Mouse (Mus musculus): ENCODE results near the gene 1700001P01Rik. TPM values are rescaled to one million over a fixed set of nuclear protein-coding genes. Genes with fewer than 3 reads are reported as not detected.

The 1700001P01Rik gene
- polyA plus RNA-seq, 1 experiment from 2014 or later = not detected

- TF ChIP-seq CTCF (IDR thresholded peaks at IDR 0.05; ENCODE audit: low read depth) = no peak
- H3K4me1 ChIP-seq (ENCODE audit: insufficient read depth) = peaks cover 29% of the 10 kb centered on the region
- H3K4me3 ChIP-seq (ENCODE audit: low read depth, low read length) = no peak overlapping the region
- no peak for DNase-seq
- no peak overlapping the region for H3K9ac ChIP-seq
- peaks cover 77% of the 10 kb centered on the region for H3K36me3 ChIP-seq (ENCODE audit: insufficient read depth)
- H3K27me3 ChIP-seq (ENCODE audit: insufficient read depth, low read length) = no peaks in the 10 kb centered on the region
- no peak overlapping the region for H3K27ac ChIP-seq (ENCODE audit: low read depth)
- H3K9me3 ChIP-seq (ENCODE audit: low read depth, low read length) = no peaks in the 10 kb centered on the region
- no peak for ATAC-seq (ENCODE audit: insufficient read depth)
- H3K4me2 ChIP-seq = no peak overlapping the region
- 46% methylated on average over 4 of the region's 4 CpGs for WGBS
Observed at GRCm38 (mm10) chr11:97820840-97821239, 45.1 kb upstream of the 1700001P01Rik start.

GRCm38 (mm10) chr11:97819923-97820322, 44.2 kb upstream of the 1700001P01Rik start:
- Histone ChIP-seq H3K4me2 (no peak overlapping the region), H3K9ac (no peak overlapping the region), H3K27ac (ENCODE audit: low read depth) (no peak overlapping the region), H3K4me3 (ENCODE audit: low read depth, low read length) (no peak overlapping the region), H3K27me3 (ENCODE audit: insufficient read depth, low read length) (no peaks in the 10 kb centered on the region), H3K9me3 (ENCODE audit: low read depth, low read length) (no peaks in the 10 kb centered on the region), H3K36me3 (ENCODE audit: insufficient read depth) (peaks cover 77% of the 10 kb centered on the region), H3K4me1 (ENCODE audit: insufficient read depth) (peaks cover 31% of the 10 kb centered on the region)
- no peak for TF ChIP-seq CTCF (IDR thresholded peaks at IDR 0.05; ENCODE audit: low read depth)
- ATAC-seq (ENCODE audit: insufficient read depth) (no peak), DNase-seq (no peak)
- WGBS = 76% methylated on average over 5 of the region's 5 CpGs

- Histone ChIP-seq H3K4me3 (ENCODE audit: low read depth, low read length) (no peak overlapping the region), H3K4me1 (ENCODE audit: insufficient read depth) (peaks cover 31% of the 10 kb centered on the region), H3K9me3 (ENCODE audit: low read depth, low read length) (no peaks in the 10 kb centered on the region), H3K4me2 (no peak overlapping the region; the same call in 1 of the 2 replicates), H3K27me3 (ENCODE audit: insufficient read depth, low read length) (no peaks in the 10 kb centered on the region), H3K9ac (no peak overlapping the region), H3K36me3 (ENCODE audit: insufficient read depth) (peaks cover 75% of the 10 kb centered on the region), H3K27ac (ENCODE audit: low read depth) (peak overlapping the region; percentile 68)
- TF ChIP-seq CTCF (IDR thresholded peaks at IDR 0.05; ENCODE audit: low read depth) = no peak
- DNase-seq = no peak
- no peak for ATAC-seq (ENCODE audit: insufficient read depth)
- whole genome bisulfite sequencing = 46% methylated on average over 4 of the region's 4 CpGs
Observed at GRCm38 (mm10) chr11:97819102-97819501, 43.4 kb upstream of the 1700001P01Rik start.

DNA sequence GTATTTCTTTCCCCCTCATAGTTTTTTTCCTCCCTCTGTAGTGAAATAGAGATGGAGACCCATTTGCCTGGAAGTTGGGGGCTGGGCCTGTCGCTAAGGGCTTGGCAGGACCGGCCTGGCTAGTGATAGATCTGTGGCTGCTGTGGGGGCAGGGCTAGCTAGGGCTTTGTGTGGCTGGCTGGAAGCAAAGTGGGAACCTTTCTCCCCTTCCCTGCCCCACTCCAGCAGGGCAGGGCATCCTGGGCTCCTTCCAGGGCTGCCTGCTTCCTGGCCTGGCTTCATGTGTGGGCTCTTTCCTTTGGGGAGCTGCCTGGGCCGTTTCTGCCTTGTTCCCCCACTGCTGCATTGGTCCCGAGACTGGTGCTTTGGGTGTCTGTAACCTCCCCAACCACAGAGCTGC, 42.9 kb upstream of the 1700001P01Rik start:
- 12% methylated on average over 4 of the region's 4 CpGs for WGBS
- DNase-seq = peak; percentile 82
- Histone ChIP-seq H3K4me3 (ENCODE audit: low read depth, low read length) (no peak overlapping the region), H3K36me3 (ENCODE audit: insufficient read depth) (peaks cover 76% of the 10 kb centered on the region), H3K27ac (ENCODE audit: low read depth) (peak overlapping the region; percentile 68), H3K27me3 (ENCODE audit: insufficient read depth, low read length) (no peaks in the 10 kb centered on the region), H3K9me3 (ENCODE audit: low read depth, low read length) (no peaks in the 10 kb centered on the region), H3K4me2 (peak overlapping the region; percentile 27; the same call in 1 of the 2 replicates), H3K9ac (no peak overlapping the region), H3K4me1 (ENCODE audit: insufficient read depth) (peaks cover 32% of the 10 kb centered on the region)
- no peak for TF ChIP-seq CTCF (IDR thresholded peaks at IDR 0.05; ENCODE audit: low read depth)
- ATAC-seq (ENCODE audit: insufficient read depth) = peak; percentile 76

GRCm38 (mm10) chr11:97818003-97818402, 42.3 kb upstream of the 1700001P01Rik start:
- peak overlapping the region; percentile 68; the same call in 1 of the 2 replicates for H3K27ac ChIP-seq (ENCODE audit: low read depth)
- WGBS = 44% methylated on average over 6 of the region's 6 CpGs
- no peak for TF ChIP-seq CTCF (IDR thresholded peaks at IDR 0.05; ENCODE audit: low read depth)
- DNase-seq = no peak
- H3K4me2 ChIP-seq = no peak overlapping the region
- H3K27me3 ChIP-seq (ENCODE audit: insufficient read depth, low read length) = no peaks in the 10 kb centered on the region
- H3K4me3 ChIP-seq (ENCODE audit: low read depth, low read length) = no peak overlapping the region
- peaks cover 37% of the 10 kb centered on the region for H3K4me1 ChIP-seq (ENCODE audit: insufficient read depth)
- no peaks in the 10 kb centered on the region for H3K9me3 ChIP-seq (ENCODE audit: low read depth, low read length)
- no peak overlapping the region for H3K9ac ChIP-seq
- peaks cover 77% of the 10 kb centered on the region for H3K36me3 ChIP-seq (ENCODE audit: insufficient read depth)
- no peak for ATAC-seq (ENCODE audit: insufficient read depth)

DNA sequence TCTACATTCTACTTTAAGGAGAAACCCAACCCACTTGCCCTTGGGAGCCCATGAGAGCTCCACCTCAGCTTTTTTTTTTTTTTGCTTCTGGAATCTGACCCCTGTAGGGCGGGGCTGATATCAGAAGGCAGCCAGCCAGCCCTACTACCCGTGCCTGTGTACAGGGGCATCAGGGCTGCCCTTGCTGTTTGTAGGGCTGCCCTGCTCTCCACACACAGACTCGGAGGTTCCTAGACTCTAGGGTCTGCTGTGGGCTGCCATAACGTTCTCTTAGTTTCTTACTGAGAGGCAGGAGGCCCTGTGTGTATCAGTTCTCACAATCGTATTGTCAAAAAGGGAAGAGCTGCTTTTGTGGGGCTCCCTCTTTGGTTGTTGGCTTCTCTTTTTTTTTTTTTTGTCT, 41.7 kb upstream of the 1700001P01Rik start:
- no peak for TF ChIP-seq CTCF (IDR thresholded peaks at IDR 0.05; ENCODE audit: low read depth)
- H3K9ac ChIP-seq = no peak overlapping the region
- H3K4me2 ChIP-seq = no peak overlapping the region
- peaks cover 42% of the 10 kb centered on the region for H3K4me1 ChIP-seq (ENCODE audit: insufficient read depth)
- H3K36me3 ChIP-seq (ENCODE audit: insufficient read depth) = peaks cover 77% of the 10 kb centered on the region
- 35% methylated on average over 5 of the region's 5 CpGs for WGBS
- no peak overlapping the region for H3K4me3 ChIP-seq (ENCODE audit: low read depth, low read length)
- H3K27me3 ChIP-seq (ENCODE audit: insufficient read depth, low read length) = no peaks in the 10 kb centered on the region
- peak overlapping the region; percentile 68 for H3K27ac ChIP-seq (ENCODE audit: low read depth)
- H3K9me3 ChIP-seq (ENCODE audit: low read depth, low read length) = no peaks in the 10 kb centered on the region
- ATAC-seq (ENCODE audit: insufficient read depth) (no peak), DNase-seq (peak; percentile 35)

DNA sequence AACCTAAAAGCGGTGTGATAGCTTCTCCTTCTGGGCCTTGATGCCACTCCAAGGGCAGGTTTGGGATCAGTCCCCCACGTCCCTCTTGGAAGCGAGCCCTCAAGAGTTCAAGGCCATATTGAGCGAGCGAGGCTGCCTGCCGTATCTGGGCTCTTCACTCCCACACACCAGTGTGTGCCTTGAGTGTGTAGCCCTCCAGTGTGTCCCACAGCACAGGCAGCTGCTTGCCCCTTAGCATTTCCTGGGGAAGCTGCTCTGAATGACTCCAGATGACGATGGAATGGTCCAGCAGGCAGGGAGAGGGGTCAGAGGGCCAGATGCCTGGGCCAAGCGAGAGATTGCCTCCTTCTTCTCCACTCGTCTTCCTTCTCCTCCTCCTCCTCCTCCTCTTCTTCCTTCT, 41.2 kb upstream of the 1700001P01Rik start:
- whole genome bisulfite sequencing = 41% methylated on average over 9 of the region's 9 CpGs
- peak overlapping the region; percentile 68; the same call in 1 of the 2 replicates for H3K27ac ChIP-seq (ENCODE audit: low read depth)
- no peaks in the 10 kb centered on the region for H3K9me3 ChIP-seq (ENCODE audit: low read depth, low read length)
- no peak overlapping the region for H3K4me2 ChIP-seq
- H3K9ac ChIP-seq = no peak overlapping the region
- no peak overlapping the region for H3K4me3 ChIP-seq (ENCODE audit: low read depth, low read length)
- no peak for DNase-seq
- H3K4me1 ChIP-seq (ENCODE audit: insufficient read depth) = peaks cover 46% of the 10 kb centered on the region
- H3K36me3 ChIP-seq (ENCODE audit: insufficient read depth) = peaks cover 75% of the 10 kb centered on the region
- ATAC-seq (ENCODE audit: insufficient read depth) = no peak
- TF ChIP-seq CTCF (IDR thresholded peaks at IDR 0.05; ENCODE audit: low read depth) = no peak
- no peaks in the 10 kb centered on the region for H3K27me3 ChIP-seq (ENCODE audit: insufficient read depth, low read length)

DNA sequence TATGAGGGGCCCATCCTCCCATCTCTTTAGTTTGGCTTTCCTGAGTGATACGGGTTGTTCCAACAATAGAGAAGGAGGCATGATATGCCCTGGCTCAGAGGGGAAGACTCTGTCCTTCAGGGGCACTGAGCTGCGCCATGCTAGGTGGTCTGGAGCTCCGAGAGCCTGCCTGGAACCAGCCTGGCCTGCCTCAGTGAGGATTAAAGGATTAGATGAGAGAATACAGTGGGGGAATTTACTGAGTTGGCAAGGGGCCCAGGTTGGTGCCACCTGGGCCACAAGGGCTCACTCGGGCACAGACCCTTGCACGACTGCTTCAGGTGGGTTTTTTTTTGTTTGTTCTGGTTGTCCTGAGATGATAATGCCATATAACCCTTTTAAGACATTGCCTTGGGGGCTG, 40.5 kb upstream of the 1700001P01Rik start:
- Histone ChIP-seq H3K9ac (no peak overlapping the region), H3K27ac (ENCODE audit: low read depth) (peak overlapping the region; percentile 20; the same call in 1 of the 2 replicates), H3K4me2 (no peak overlapping the region), H3K4me1 (ENCODE audit: insufficient read depth) (peaks cover 53% of the 10 kb centered on the region), H3K36me3 (ENCODE audit: insufficient read depth) (peaks cover 73% of the 10 kb centered on the region), H3K4me3 (ENCODE audit: low read depth, low read length) (no peak overlapping the region), H3K27me3 (ENCODE audit: insufficient read depth, low read length) (no peaks in the 10 kb centered on the region), H3K9me3 (ENCODE audit: low read depth, low read length) (no peaks in the 10 kb centered on the region)
- TF ChIP-seq CTCF (IDR thresholded peaks at IDR 0.05; ENCODE audit: low read depth) = no peak
- 73% methylated on average over 5 of the region's 5 CpGs for WGBS
- ATAC-seq (ENCODE audit: insufficient read depth) = no peak
- no peak for DNase-seq

All from lung, embryonic 14.5 days (tissue).